Mouse (Mus musculus) ES-Bruce4 (cell line): Measurements from ENCODE around the gene Atg2a. TPM values are rescaled to one million over a fixed set of nuclear protein-coding genes. Genes with fewer than 3 reads are reported as not detected.

ENCODE experiments used
- H3K27ac ChIP-seq: 2 replicates; pipeline ENCODE4 v1.5.1; 2012; ENCODE audit warnings: low read length, inconsistent platforms; ENCODE audit not compliant: insufficient read depth
- H3K27me3 ChIP-seq: 2 replicates; pipeline ENCODE4 v1.6.1; 2012; ENCODE audit warnings: mild to moderate bottlenecking, low read length, inconsistent platforms; ENCODE audit not compliant: control insufficient read depth, poor library complexity, insufficient read depth, severe bottlenecking
- H3K36me3 ChIP-seq: 2 replicates; pipeline ENCODE4 v1.6.1; 2012; ENCODE audit warnings: inconsistent platforms, mild to moderate bottlenecking, low read length, moderate library complexity; ENCODE audit not compliant: control insufficient read depth, poor library complexity, insufficient read depth, severe bottlenecking
- H3K4me1 ChIP-seq: one replicate; pipeline ENCODE4 v1.8.1; 2011; ENCODE audit warnings: low read length; ENCODE audit not compliant: control insufficient read depth, insufficient read depth
- H3K4me3 ChIP-seq: 2 replicates; pipeline ENCODE4 v1.5.1; 2011; ENCODE audit warnings: low read depth, mild to moderate bottlenecking, low read length
- H3K9ac ChIP-seq: 2 replicates; pipeline ENCODE4 v1.6.1; 2012; ENCODE audit warnings: low read depth, mild to moderate bottlenecking, inconsistent platforms; ENCODE audit not compliant: poor library complexity, severe bottlenecking
- H3K9me3 ChIP-seq: replicated peaks from 2 replicates; pipeline ENCODE4 v1.6.1; 2012; ENCODE audit warnings: mild to moderate bottlenecking, low read length, inconsistent platforms; ENCODE audit not compliant: control insufficient read depth, poor library complexity, insufficient read depth, severe bottlenecking
- CTCF ChIP-seq: IDR thresholded peaks from one replicate; pipeline ENCODE4 v1.8.1; 2011; ENCODE audit warnings: low read depth, low read length
- EP300 ChIP-seq: IDR thresholded peaks from 2 replicates; pipeline ENCODE4 v1.6.1; 2011; ENCODE audit warnings: low read depth, low read length; ENCODE audit not compliant: insufficient read depth
- POLR2A ChIP-seq: IDR thresholded peaks from one replicate; pipeline ENCODE4 v1.8.1; 2011; ENCODE audit warnings: low read length; ENCODE audit not compliant: insufficient read depth
- polyA plus RNA-seq: library from polyadenylated mRNA; stranded (reverse); fragments of >200 nt; gene quantifications from 2 replicates; pipeline ENCODE4 v1.2.4, GENCODE M21; 2011; ENCODE audit warnings: low read depth; ENCODE audit not compliant: missing spikeins, insufficient read depth, insufficient read length

Atg2a gene
- polyA plus RNA-seq, 1 experiment, result 10.9 TPM

DNA sequence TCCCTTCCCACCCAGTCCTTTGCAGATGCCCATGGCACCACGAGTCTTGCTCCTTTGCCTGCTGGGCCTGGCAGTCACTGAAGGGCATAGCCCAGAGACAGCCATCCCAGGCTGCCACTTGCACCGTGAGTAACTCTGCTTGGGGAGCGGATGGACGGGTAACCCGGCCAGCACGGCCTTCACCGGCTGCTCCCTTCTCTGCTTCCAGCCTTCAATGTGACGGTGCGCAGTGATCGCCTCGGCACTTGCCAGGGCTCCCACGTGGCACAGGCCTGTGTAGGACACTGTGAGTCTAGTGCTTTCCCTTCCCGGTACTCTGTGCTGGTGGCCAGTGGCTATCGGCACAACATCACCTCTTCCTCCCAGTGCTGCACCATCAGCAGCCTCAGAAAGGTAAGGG is 14.7 kb upstream of the Atg2a start:
- no peak overlapping the region for H3K9ac ChIP-seq
- no peaks in the 10 kb centered on the region for H3K27me3 ChIP-seq
- H3K27ac ChIP-seq, result no peak overlapping the region
- H3K36me3 ChIP-seq, result no peaks in the 10 kb centered on the region
- no peaks in the 10 kb centered on the region for H3K9me3 ChIP-seq
- H3K4me1 ChIP-seq, result peaks cover 1% of the 10 kb centered on the region
- TF ChIP-seq POLR2A (no peak), EP300 (no peak), CTCF (no peak)
- no peak overlapping the region for H3K4me3 ChIP-seq

DNA sequence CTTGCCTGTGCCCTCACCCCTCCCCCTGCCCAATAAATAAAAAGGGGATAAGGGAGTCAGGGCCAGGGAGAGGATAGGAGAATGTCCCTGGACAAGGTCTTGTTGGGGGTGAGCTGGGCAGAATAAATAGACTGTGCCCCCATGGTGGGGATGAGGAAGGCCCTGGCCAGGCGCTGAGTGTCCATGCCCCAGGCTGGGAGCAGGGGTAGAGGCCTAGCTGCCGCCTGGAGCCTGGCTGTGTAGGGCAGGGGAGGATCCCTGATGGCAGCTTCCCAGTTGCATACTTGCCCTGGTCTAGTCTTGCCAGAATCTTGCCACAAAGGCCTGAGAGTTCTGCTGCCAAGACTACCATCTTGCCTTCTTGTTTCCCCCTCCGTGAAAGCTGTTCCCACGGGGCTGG is 13.6 kb upstream of the Atg2a start:
- Histone ChIP-seq H3K4me3 (no peak overlapping the region), H3K9me3 (no peaks in the 10 kb centered on the region), H3K4me1 (peaks cover 1% of the 10 kb centered on the region), H3K9ac (no peak overlapping the region), H3K27ac (no peak overlapping the region), H3K36me3 (no peaks in the 10 kb centered on the region), H3K27me3 (no peaks in the 10 kb centered on the region)
- no peak for TF ChIP-seq POLR2A
- TF ChIP-seq CTCF, result no peak
- TF ChIP-seq EP300, result no peak

DNA sequence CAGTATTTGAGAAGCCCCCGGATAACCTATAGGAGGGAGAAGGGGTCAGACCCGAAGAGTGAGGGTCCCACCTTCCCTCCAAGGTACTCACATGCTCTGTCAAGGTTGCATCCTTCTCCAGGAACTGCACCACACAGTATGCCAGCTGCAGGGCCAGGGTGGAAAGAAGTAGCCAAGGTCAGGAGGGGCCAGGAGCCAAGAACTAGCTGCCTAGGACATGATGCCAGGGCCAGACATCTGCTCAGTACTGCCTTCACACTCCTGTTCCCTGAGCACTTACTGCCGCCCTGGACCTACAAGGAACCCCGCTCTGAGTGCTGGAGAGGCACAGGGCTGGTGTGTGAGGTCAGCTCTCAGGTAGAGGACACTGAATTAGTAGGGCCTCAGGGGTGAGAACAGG is 11.1 kb upstream of the Atg2a start:
- TF ChIP-seq EP300 (no peak), CTCF (no peak), POLR2A (no peak)
- H3K36me3 ChIP-seq, result no peaks in the 10 kb centered on the region
- no peak overlapping the region for H3K27ac ChIP-seq
- no peaks in the 10 kb centered on the region for H3K9me3 ChIP-seq
- peaks cover 1% of the 10 kb centered on the region for H3K4me1 ChIP-seq
- H3K9ac ChIP-seq, result no peak overlapping the region
- H3K27me3 ChIP-seq, result no peaks in the 10 kb centered on the region
- no peak overlapping the region for H3K4me3 ChIP-seq

DNA sequence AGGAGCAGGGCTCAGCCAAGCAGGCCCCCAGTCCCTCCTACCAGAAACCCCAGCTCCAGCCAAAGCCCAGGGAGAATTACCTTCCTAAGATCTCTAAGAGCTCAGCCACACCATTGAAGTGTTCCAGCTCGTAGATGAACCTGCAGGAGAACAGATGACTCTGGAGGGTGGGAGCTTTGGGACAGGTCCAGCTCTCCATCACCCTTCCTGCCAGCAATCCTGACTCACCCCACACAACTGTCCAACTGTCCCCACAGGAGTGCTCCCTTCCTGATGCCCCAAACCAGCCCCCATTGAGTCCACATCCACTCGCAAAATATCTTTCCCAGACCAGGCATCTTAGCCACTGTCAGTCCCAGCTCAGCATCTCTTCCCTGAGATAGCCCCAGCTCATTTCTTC is 10.4 kb upstream of the Atg2a start:
- Histone ChIP-seq H3K4me3 (no peak overlapping the region), H3K27me3 (no peaks in the 10 kb centered on the region), H3K4me1 (no peaks in the 10 kb centered on the region), H3K9me3 (no peaks in the 10 kb centered on the region), H3K9ac (no peak overlapping the region), H3K27ac (no peak overlapping the region), H3K36me3 (no peaks in the 10 kb centered on the region)
- TF ChIP-seq CTCF, result no peak
- no peak for TF ChIP-seq POLR2A
- TF ChIP-seq EP300, result no peak

DNA sequence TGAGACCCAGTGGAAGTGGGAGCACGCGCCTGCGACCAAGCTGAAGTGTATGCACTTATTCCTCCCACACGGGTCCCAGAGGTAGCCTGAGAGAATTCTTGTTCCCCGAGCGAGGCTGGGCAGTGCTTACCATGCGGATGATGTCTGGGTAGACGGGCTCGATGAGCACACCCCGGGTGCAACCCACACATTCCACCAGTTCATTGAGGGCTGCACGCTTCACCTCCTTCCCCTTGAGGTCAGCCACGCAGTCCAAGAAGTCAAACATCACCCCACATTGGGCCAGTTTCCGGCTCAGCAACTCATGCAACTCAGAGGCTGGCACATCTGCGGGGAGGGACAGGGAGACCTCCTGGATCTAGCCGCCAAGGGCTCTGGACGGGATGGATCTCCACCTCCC is 7.8 kb upstream of the Atg2a start:
- TF ChIP-seq POLR2A (no peak), CTCF (no peak), EP300 (no peak)
- Histone ChIP-seq H3K9me3 (no peaks in the 10 kb centered on the region), H3K9ac (no peak overlapping the region), H3K4me1 (no peaks in the 10 kb centered on the region), H3K4me3 (no peak overlapping the region), H3K27ac (no peak overlapping the region), H3K27me3 (no peaks in the 10 kb centered on the region), H3K36me3 (no peaks in the 10 kb centered on the region)

DNA sequence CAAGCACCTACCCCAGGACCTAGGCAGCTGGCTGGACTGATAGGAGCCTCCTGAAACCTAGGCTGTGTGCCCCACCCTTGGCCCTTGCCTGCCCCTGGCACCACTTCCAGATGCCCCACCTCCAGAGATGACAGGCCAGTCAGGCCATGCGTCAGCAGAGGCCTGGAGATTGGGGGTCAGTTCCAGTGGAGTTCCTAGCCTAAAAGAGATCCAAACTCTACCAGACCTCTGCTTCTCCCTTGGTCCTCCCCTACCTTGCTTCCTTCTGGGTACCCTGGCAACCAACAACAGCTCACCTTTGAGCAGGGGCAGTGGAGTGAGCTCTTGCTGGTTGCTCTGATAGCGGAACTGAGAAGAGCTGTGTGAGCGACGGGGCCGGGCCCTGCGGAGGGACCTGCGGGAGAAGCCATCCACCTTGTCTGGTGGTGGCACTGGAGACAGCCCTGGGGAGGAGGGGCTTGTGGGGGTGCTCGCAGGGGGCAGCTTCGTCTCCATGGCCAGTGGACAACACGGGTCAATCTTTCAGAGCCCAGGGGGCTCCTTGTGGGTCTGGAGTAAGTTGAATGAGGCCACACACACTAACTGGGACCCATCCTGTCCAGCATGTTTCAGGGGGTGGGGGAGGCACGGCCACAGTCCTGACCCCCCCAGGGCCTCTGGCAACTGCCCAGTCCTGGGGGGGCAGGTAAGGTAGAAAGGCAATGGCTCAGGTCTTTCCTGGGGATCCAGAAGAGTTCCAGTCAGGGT is 7.0 kb upstream of the Atg2a start:
- no peak overlapping the region for H3K27ac ChIP-seq

More for the DNA sequence above, 7.0 kb upstream of the Atg2a start:
- TF ChIP-seq EP300 (no peak), POLR2A (no peak), CTCF (no peak)
- Histone ChIP-seq H3K4me3 (peak overlapping the region; percentile 72), H3K9ac (peak overlapping the region; percentile 45), H3K9me3 (no peaks in the 10 kb centered on the region), H3K4me1 (peaks cover 2% of the 10 kb centered on the region), H3K36me3 (no peaks in the 10 kb centered on the region), H3K27me3 (no peaks in the 10 kb centered on the region)
